Mouse (Mus musculus): ENCODE measurements around the gene Slc11a1. TPM values are rescaled to one million over a fixed set of nuclear protein-coding genes. Genes with fewer than 3 reads are reported as not detected.
A peak's percentile ranks its signal among the peaks of the same experiment; 100 is the strongest.

The Slc11a1 gene
- total and polyA plus RNA-seq, 3 experiments, result 0.11 TPM; not detected in 2

DNA sequence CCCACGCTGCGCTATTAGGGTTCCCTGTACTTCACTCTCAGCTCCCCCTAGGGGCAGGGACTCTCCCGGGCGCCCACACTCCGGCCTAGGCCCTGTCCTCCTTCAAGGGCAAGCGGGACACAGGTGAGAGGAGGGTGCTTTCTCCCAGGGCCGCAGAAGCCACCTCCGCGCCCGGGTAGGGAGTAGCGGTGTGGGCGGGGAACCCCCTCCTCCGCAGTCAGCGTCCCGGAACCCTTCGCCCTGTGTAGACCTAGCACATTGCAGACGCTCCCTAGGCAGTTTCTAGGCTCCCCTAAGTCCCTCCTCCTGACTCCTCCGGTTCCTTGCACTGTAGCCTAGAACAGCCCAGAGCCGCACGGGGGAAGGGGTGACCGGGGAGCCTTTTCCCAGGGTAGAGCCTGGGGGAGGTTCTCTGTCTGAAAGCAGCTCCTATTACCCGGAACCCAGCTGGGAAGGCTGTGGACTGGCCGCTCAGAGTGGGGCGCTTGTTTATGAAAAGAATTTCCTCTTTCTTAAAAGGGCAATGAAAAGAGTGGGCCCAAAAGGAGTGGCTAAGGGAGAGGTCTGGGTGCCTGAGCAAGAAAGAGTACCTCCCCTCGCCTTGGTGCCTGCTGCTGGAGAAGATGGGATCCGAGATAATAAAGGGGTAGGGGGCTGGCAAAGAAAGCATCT, 11.9 kb downstream of the Slc11a1 start:
- peaks cover 0 to 12% of the 10 kb centered on the region in 2 experiments; a peak in 3 of 4 replicates for H3K4me1 ChIP-seq (ENCODE audit: control insufficient read depth in 1 of 2, insufficient read depth in 2 of 2, low read length in 2 of 2)
- peak overlapping the region; percentile 65 to 79 for H3K4me3 ChIP-seq (ENCODE audit: control insufficient read depth in 1 of 2, insufficient read depth in 1 of 2, low read depth in 2 of 2, low read length in 2 of 2)
- H3K27ac ChIP-seq (ENCODE audit: control insufficient read depth, low read depth, low read length), result peak overlapping the region; percentile 96
- TF ChIP-seq ZC3H11A (IDR thresholded peaks at IDR 0.05; ENCODE audit: low read depth, low read length), result peak; percentile 62
- TF ChIP-seq USF2 (IDR thresholded peaks at IDR 0.05; ENCODE audit: borderline replicate concordance in 1 of 2, insufficient read depth in 1 of 2, low read depth in 1 of 2, low read length in 2 of 2), result no peak
- TF ChIP-seq E2F4 (IDR thresholded peaks at IDR 0.05; ENCODE audit: borderline replicate concordance, low read depth, low read length), result no peak
- 0 out of 2 replicates have a peak, but pooled peaks have one; percentile 39 for TF ChIP-seq TBP (IDR thresholded peaks at IDR 0.05; ENCODE audit: low read depth, low read length)
- TF ChIP-seq EP300 (IDR thresholded peaks at IDR 0.05; ENCODE audit: low read depth in 1 of 2, low read length in 2 of 2), result peak in 1 of 2 experiments; percentile 63; a peak in 2 of 4 replicates
- TF ChIP-seq MAZ (IDR thresholded peaks at IDR 0.05; ENCODE audit: low read depth, low read length), result peak; percentile 98
- TF ChIP-seq POLR2A (IDR thresholded peaks at IDR 0.05; ENCODE audit: control insufficient read depth in 1 of 2, insufficient read depth in 1 of 2, low read depth in 1 of 2, low read length in 2 of 2, poor library complexity in 1 of 2), result peak; percentile 17 to 67; a peak in 3 of 4 replicates
- no peak; the same call in 1 of the 2 replicates for TF ChIP-seq POLR2AphosphoS2 (IDR thresholded peaks at IDR 0.05; ENCODE audit: low read length)
- peak; percentile 92; the same call in 1 of the 2 replicates for TF ChIP-seq UBTF (IDR thresholded peaks at IDR 0.05; ENCODE audit: borderline replicate concordance, insufficient read depth, low read depth, low read length)
- 0 out of 2 replicates have a peak, but pooled peaks have one; percentile 26 for TF ChIP-seq NELFE (IDR thresholded peaks at IDR 0.05; ENCODE audit: low read depth, low read length)
- no peak for TF ChIP-seq MAFK (IDR thresholded peaks at IDR 0.05; ENCODE audit: borderline replicate concordance, low read depth, low read length)
- peak; percentile 72 for TF ChIP-seq ELF1 (IDR thresholded peaks at IDR 0.05; ENCODE audit: low read depth, low read length)
- peak; percentile 84 for TF ChIP-seq HCFC1 (IDR thresholded peaks at IDR 0.05; ENCODE audit: low read depth, low read length)
- no peak for TF ChIP-seq POLR2AphosphoS5 (IDR thresholded peaks at IDR 0.05; ENCODE audit: borderline replicate concordance, low read depth, low read length)
- peak; percentile 82; the same call in 1 of the 2 replicates for TF ChIP-seq RCOR1 (IDR thresholded peaks at IDR 0.05; ENCODE audit: low read depth, low read length)
- peak; percentile 15; the same call in 1 of the 2 replicates for TF ChIP-seq USF1 (IDR thresholded peaks at IDR 0.05; ENCODE audit: low read depth, low read length)
- peak; percentile 69 for TF ChIP-seq GATA1 (IDR thresholded peaks at IDR 0.05; ENCODE audit: low read depth, low read length)
- TF ChIP-seq CTCF (IDR thresholded peaks at IDR 0.05 in 2 of 3, conservative IDR thresholded peaks at IDR 0.05 in 1 of 3; ENCODE audit: control insufficient read depth in 1 of 3, insufficient read depth in 1 of 3, low read depth in 2 of 3, low read length in 3 of 3, poor library complexity in 1 of 3, severe bottlenecking in 1 of 3), result peak; percentile 34 to 58 (median 56); a peak in 5 of 6 replicates
- TF ChIP-seq ZMIZ1 (IDR thresholded peaks at IDR 0.05; ENCODE audit: low read depth, low read length), result no peak
- no peak for TF ChIP-seq MYB (IDR thresholded peaks at IDR 0.05; ENCODE audit: low read depth, low read length)
- TF ChIP-seq ETS1 (IDR thresholded peaks at IDR 0.05; ENCODE audit: low read depth, low read length), result peak; percentile 39; the same call in 1 of the 2 replicates
- TF ChIP-seq MXI1 (IDR thresholded peaks at IDR 0.05; ENCODE audit: low read depth, low read length), result peak; percentile 82
- TF ChIP-seq SMC3 (IDR thresholded peaks at IDR 0.05; ENCODE audit: low read depth, low read length), result no peak; the same call in 1 of the 2 replicates
- no peak for TF ChIP-seq GABPA (IDR thresholded peaks at IDR 0.05; ENCODE audit: low read depth, low read length)
- no peak; the same call in 1 of the 2 replicates for TF ChIP-seq RAD21 (IDR thresholded peaks at IDR 0.05; ENCODE audit: low read depth, low read length)
- TF ChIP-seq SIN3A (IDR thresholded peaks at IDR 0.05; ENCODE audit: low read length), result peak; percentile 99
- H3K9ac ChIP-seq (ENCODE audit: control insufficient read depth, low read depth, low read length, poor library complexity, severe bottlenecking), result peak overlapping the region; percentile 90
- peaks cover 2% of the 10 kb centered on the region for H3K79me2 ChIP-seq (ENCODE audit: control insufficient read depth, insufficient read depth, low read length, poor library complexity)
- H3K9me3 ChIP-seq (replicated peaks; ENCODE audit: insufficient read depth, low read length), result no peaks in the 10 kb centered on the region
- peak; percentile 98 for DNase-seq (ENCODE audit: low read depth, low spot score)
- H3K36me3 ChIP-seq (ENCODE audit: control insufficient read depth in 1 of 2, insufficient read depth in 2 of 2, low read length in 2 of 2), result peaks cover 0 to 10% of the 10 kb centered on the region in 2 experiments; a peak in 2 of 4 replicates
- no peaks in the 10 kb centered on the region for H3K27me3 ChIP-seq (ENCODE audit: control insufficient read depth in 1 of 2, insufficient read depth in 2 of 2, low read length in 2 of 2)
